Comparison of ENCODE assay signal across 8 mouse cellular contexts in the genomic region with DNA sequence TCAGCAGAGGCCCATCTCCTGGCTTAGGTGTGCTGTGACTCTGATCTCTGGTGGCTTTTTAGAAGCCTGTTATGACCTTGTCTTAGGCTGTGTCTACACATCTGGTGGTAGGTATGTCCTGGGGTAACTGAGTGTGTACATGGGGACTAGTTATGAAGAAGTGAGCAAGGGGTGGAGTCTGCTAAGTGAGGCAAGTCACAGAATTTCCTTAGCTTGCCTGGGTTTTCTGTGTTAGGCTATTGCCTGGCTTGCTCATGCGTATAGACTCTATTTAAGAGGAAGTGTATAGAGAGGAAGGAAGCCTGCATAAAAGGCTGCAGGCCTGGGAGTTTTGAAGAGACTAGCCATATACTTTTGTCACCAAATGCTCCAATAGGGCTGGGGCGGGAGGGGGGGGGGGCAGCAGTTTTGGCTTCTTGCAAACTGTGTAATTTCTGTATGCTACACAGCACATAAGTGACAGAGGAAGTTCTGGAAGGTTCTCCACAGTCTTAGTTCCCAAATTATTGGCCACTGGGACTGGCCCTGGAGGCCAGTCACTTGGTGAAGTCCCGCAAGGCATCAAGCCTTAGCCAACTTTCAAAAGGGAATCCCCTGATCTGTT. TPM values are rescaled to one million over a fixed set of nuclear protein-coding genes. Genes with fewer than 3 reads are reported as not detected.
DNase-seq lines count a peak whose midpoint lies in the region; ATAC-seq lines count a peak whose summit lies in the region.

No protein-coding gene starts in this region.

- WGBS in heart, embryonic 13.5 days, result 69% methylated on average over 3 of the region's 3 CpGs
- 14% methylated on average over 3 of the region's 3 CpGs for WGBS in liver, embryonic 12.5 days (ENCODE audit: insufficient replicate concordance)

- H3K36me3 ChIP-seq in heart, embryonic 13.5 days, result no peaks in the 10 kb centered on the region
- H3K36me3 ChIP-seq in liver, embryonic 12.5 days, result no peaks in the 10 kb centered on the region

- H3K4me1 ChIP-seq in heart, embryonic 13.5 days, result peaks cover 15% of the 10 kb centered on the region
- H3K4me1 ChIP-seq in liver, embryonic 12.5 days, result peaks cover 51% of the 10 kb centered on the region

- H3K4me2 ChIP-seq in heart, embryonic 13.5 days, result peak overlapping the region; percentile 81
- peak overlapping the region; percentile 79 for H3K4me2 ChIP-seq in liver, embryonic 12.5 days

- DNase-seq in A20 (ENCODE audit: low read depth, low spot score), result peak; percentile 85
- peak; percentile 71 for DNase-seq in T-cell, adult 2 months (ENCODE audit: low spot score)
- peak; percentile 33 to 76 for DNase-seq in natural killer cell, adult 2 months (ENCODE audit: low spot score in 2 of 2)
- no peak for DNase-seq in cerebellum, adult 11-12 months
- DNase-seq in yolk sac, embryonic 10.5 days (ENCODE audit: low spot score), result no peak
- DNase-seq in cerebellum, postnatal 25 days, result no peak

- H3K9ac ChIP-seq in heart, embryonic 13.5 days, result peak overlapping the region; percentile 80
- H3K9ac ChIP-seq in liver, embryonic 12.5 days, result peak overlapping the region; percentile 97

- no peaks in the 10 kb centered on the region for H3K9me3 ChIP-seq in heart, embryonic 13.5 days
- no peaks in the 10 kb centered on the region for H3K9me3 ChIP-seq in liver, embryonic 12.5 days (replicated peaks)

- H3K27me3 ChIP-seq in heart, embryonic 13.5 days (replicated peaks), result 0 out of 2 replicates have a peak, but pooled peaks cover 8% of the 10 kb centered on the region
- H3K27me3 ChIP-seq in liver, embryonic 12.5 days (replicated peaks), result no peaks in the 10 kb centered on the region

- H3K27ac ChIP-seq in heart, embryonic 13.5 days (replicated peaks), result peak overlapping the region; percentile 61
- H3K27ac ChIP-seq in liver, embryonic 12.5 days, result peak overlapping the region; percentile 98

- H3K4me3 ChIP-seq in heart, embryonic 13.5 days, result peak overlapping the region; percentile 55
- peak overlapping the region; percentile 93 for H3K4me3 ChIP-seq in liver, embryonic 12.5 days

- no peak for ATAC-seq in heart, embryonic 13.5 days (ENCODE audit: extremely low read depth, insufficient number of reproducible peaks, low FRiP score, low TSS enrichment)
- no peak for ATAC-seq in liver, embryonic 12.5 days

RNA-seq across cellular contexts. Expression of a gene that starts 0.5 kb away (rescaled TPM):
- polyA plus RNA-seq in heart, embryonic 13.5 days (2015; fragmentation: Nextera tagmentation; extraction: Ambion mirVana), result 3.8 and 4.1 TPM in 2 replicates
- polyA plus RNA-seq in liver, embryonic 12.5 days (2016; fragmentation: Nextera tagmentation; extraction: Ambion mirVana), result 36.9 and 39.3 TPM in 2 replicates

Comparison
In these comparisons a context has a peak if more than half of its experiments do, and no peak if none do; other contexts are left out.
1. DNase-seq: peak in A20 (single experiment), T-cell, adult 2 months (single experiment) and natural killer cell, adult 2 months (2 of 2); none in cerebellum, adult 11-12 months (single experiment), yolk sac, embryonic 10.5 days (single experiment) and cerebellum, postnatal 25 days (0 of 2).